In the genomic region with DNA sequence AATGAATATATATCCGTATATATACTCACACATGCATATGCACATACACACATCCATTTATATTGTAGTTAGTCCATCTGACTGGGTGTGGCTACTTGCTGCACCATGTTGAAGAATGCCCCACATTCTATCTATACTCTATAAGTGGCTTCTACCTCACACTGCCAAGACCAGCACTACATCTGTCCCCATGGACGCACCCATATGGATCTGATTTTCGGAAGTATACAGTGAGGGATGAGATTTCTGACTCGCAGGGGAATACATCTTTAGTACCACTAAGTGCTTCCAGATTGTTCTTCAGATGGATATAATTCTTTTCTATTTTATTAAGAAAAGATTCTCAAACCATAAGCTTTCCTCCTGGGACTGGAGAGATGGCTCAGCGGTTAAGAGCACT, we compare ENCODE assay signal across 15 mouse cellular contexts.
"Had no signal": no experiment of that assay in that cellular context is flagged by ENCODE, and none has a peak within 500 bp of the region (broad histone marks: within the 10 kb centered on the region; RNA-seq: fewer than 3 reads in every experiment).

No protein-coding gene starts in this region.

- DNase-seq: kidney, postnatal 25 days; lung, adult 2 months; lung, postnatal 36 days; right cerebral cortex, postnatal 4 days; spleen, adult 18-20 months; thymus, adult 18-20 months; thymus, postnatal 14 days had no signal

- H3K27me3 ChIP-seq: limb, embryonic 12.5 days; liver, embryonic 15.5 days; midbrain, embryonic 15.5 days; neural tube, embryonic 12.5 days had no signal

- H3K27ac ChIP-seq: left cerebral cortex, adult 2 months; limb, embryonic 12.5 days; liver, embryonic 15.5 days; midbrain, embryonic 15.5 days; neural tube, embryonic 12.5 days had no signal

- H3K4me1 ChIP-seq: limb, embryonic 12.5 days; liver, embryonic 15.5 days; midbrain, embryonic 15.5 days; neural tube, embryonic 12.5 days had no signal

- H3K9me3 ChIP-seq: limb, embryonic 12.5 days; liver, embryonic 15.5 days; midbrain, embryonic 15.5 days; neural tube, embryonic 12.5 days had no signal

- ATAC-seq: lung, postnatal 0 days; midbrain, embryonic 15.5 days had no signal

- H3K9ac ChIP-seq: limb, embryonic 12.5 days; liver, embryonic 15.5 days; midbrain, embryonic 15.5 days; neural tube, embryonic 12.5 days had no signal

- H3K4me3 ChIP-seq: left cerebral cortex, adult 2 months; limb, embryonic 12.5 days; liver, embryonic 15.5 days; midbrain, embryonic 15.5 days; neural tube, embryonic 12.5 days had no signal

- H3K4me2 ChIP-seq: limb, embryonic 12.5 days; liver, embryonic 11.5 days; liver, embryonic 15.5 days; midbrain, embryonic 11.5 days; midbrain, embryonic 15.5 days; neural tube, embryonic 12.5 days had no signal

- H3K36me3 ChIP-seq: limb, embryonic 12.5 days; liver, embryonic 15.5 days; midbrain, embryonic 15.5 days; neural tube, embryonic 12.5 days had no signal
